Comparison of ENCODE assay signal across 13 mouse cellular contexts in the genomic region with DNA sequence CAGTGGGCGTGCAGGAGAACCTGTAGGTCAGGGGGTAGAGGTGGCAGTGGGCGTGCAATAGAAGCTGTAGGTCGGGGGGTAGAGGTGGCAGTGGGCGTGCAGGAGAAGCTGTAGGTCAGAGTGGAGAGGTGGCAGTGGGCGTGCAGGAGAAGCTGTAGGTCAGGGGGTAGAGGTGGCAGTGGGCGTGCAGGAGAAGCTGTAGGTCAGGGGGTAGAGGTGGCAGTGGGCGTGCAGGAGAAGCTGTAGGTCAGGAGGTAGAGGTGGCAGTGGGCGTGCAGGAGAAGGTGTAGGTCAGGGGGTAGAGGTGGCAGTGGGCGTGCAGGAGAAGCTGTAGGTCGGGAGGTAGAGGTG. TPM values are rescaled to one million over a fixed set of nuclear protein-coding genes. Genes with fewer than 3 reads are reported as not detected.
DNase-seq lines count a peak whose midpoint lies in the region; ATAC-seq and TF ChIP-seq lines count a peak whose summit lies in the region.
"Not testable (repeated sequence)": the region's sequence is repeated elsewhere in the genome, so short reads cannot be mapped to it uniquely, and the experiment has no call there.
"Had no signal": no experiment of that assay in that cellular context is flagged by ENCODE, and none has a peak within 500 bp of the region (broad histone marks: within the 10 kb centered on the region; RNA-seq: fewer than 3 reads in every experiment).

No protein-coding gene starts in this region.

- WGBS in kidney, postnatal 0 days: 86% methylated on average over 10 of the region's 10 CpGs
- WGBS in lung, postnatal 0 days: 86% methylated on average over 10 of the region's 10 CpGs

- peak; percentile 72 for DNase-seq in CD4-positive, CD25-positive, alpha-beta regulatory T cell, adult 2 months (ENCODE audit: low read depth, low spot score)
- DNase-seq in brain, embryonic 14.5 days (ENCODE audit: low read depth): peak; percentile 70
- peak; percentile 62 for DNase-seq in embryo, embryonic 9.5 days (ENCODE audit: extremely low spot score)
- DNase-seq in gastrocnemius, postnatal 4 days (ENCODE audit: low spot score in 2 of 2): peak; percentile 76 to 77
- peak; percentile 88 for DNase-seq in kidney, postnatal 0 days (ENCODE audit: low spot score)
- DNase-seq in lung, postnatal 0 days (ENCODE audit: low spot score): peak; percentile 92
- peak; percentile 62 for DNase-seq in retina, embryonic 14.5 days (ENCODE audit: low spot score)
- DNase-seq in thymus, postnatal 10 days (ENCODE audit: low spot score in 2 of 2): peak; percentile 38 to 45

- H3K4me3 ChIP-seq in kidney, postnatal 0 days (replicated peaks; ENCODE audit: low read depth, low read length); lung, postnatal 0 days (ENCODE audit: low read depth, low read length): not testable (repeated sequence)

- not testable (repeated sequence) for TF ChIP-seq EP300 in lung, postnatal 0 days (IDR thresholded peaks at IDR 0.05)

- H3K9me3 ChIP-seq in kidney, postnatal 0 days (replicated peaks; ENCODE audit: low read length); lung, postnatal 0 days (ENCODE audit: low read length): not testable (repeated sequence)

- not testable (repeated sequence) for TF ChIP-seq CTCF in brain, embryonic 14.5 days (IDR thresholded peaks at IDR 0.05; ENCODE audit: borderline replicate concordance, extremely low read depth, insufficient read depth, insufficient read length); kidney, postnatal 0 days (IDR thresholded peaks at IDR 0.05; ENCODE audit: low read depth); lung, postnatal 0 days (IDR thresholded peaks at IDR 0.05)

- H3K4me2 ChIP-seq in kidney, postnatal 0 days (ENCODE audit: low read length); lung, postnatal 0 days (replicated peaks; ENCODE audit: low read depth, low read length): not testable (repeated sequence)

- H3K4me1 ChIP-seq in kidney, postnatal 0 days (replicated peaks; ENCODE audit: insufficient read depth, low read length); lung, postnatal 0 days (ENCODE audit: insufficient read depth, low read depth, low read length): not testable (repeated sequence)

- ATAC-seq in kidney, postnatal 0 days (replicated peaks; ENCODE audit: low FRiP score, low read depth); lung, postnatal 0 days: not testable (repeated sequence)

- not testable (repeated sequence) for H3K9ac ChIP-seq in kidney, postnatal 0 days (ENCODE audit: low read depth, low read length); lung, postnatal 0 days (replicated peaks; ENCODE audit: low read depth)

- not testable (repeated sequence) for H3K36me3 ChIP-seq in kidney, postnatal 0 days (ENCODE audit: insufficient read depth, low read length); lung, postnatal 0 days (ENCODE audit: insufficient read depth, low read length)

- not testable (repeated sequence) for H3K27ac ChIP-seq in kidney, postnatal 0 days; lung, postnatal 0 days (ENCODE audit: low read length)

- H3K27me3 ChIP-seq in kidney, postnatal 0 days (ENCODE audit: insufficient read depth, low read length); lung, postnatal 0 days (replicated peaks; ENCODE audit: insufficient read depth, low read length): not testable (repeated sequence)

- TF ChIP-seq POLR2A in brain, embryonic 14.5 days (IDR thresholded peaks at IDR 0.05; ENCODE audit: borderline replicate concordance, extremely low read depth, insufficient read depth, insufficient read length, poor library complexity, severe bottlenecking): not testable (repeated sequence)

RNA-seq across cellular contexts. Expression of gene Tmem125, which starts 4.3 kb away (rescaled TPM):
- polyA plus RNA-seq in brain, embryonic 14.5 days (2012; rRNA removed): 0.49 and 0.82 TPM in 2 replicates
- total RNA-seq in gastrocnemius, postnatal 4 days (2021): under 1 TPM in 1 of 2 experiments, not detected in 1; 0.67 TPM
- 11.3 and 12.3 TPM in 2 replicates for polyA plus RNA-seq in kidney, postnatal 0 days (2015; fragmentation: Nextera tagmentation; extraction: Ambion mirVana)
- polyA plus RNA-seq in lung, postnatal 0 days (2015; fragmentation: Nextera tagmentation; extraction: Ambion mirVana): 16.7 and 17.4 TPM in 2 replicates
- polyA plus RNA-seq: neural tube, embryonic 13.5 days had no signal

RNA-seq across cellular contexts. Expression of gene 2610528J11Rik, which starts 21.3 kb away (rescaled TPM):
- 0.27 and 0.29 TPM in 2 replicates for polyA plus RNA-seq in brain, embryonic 14.5 days (2012; rRNA removed)
- total RNA-seq in gastrocnemius, postnatal 4 days (2021): not detected
- 63.3 and 66.5 TPM in 2 replicates for polyA plus RNA-seq in kidney, postnatal 0 days (2015; fragmentation: Nextera tagmentation; extraction: Ambion mirVana)
- polyA plus RNA-seq in lung, postnatal 0 days (2015; fragmentation: Nextera tagmentation; extraction: Ambion mirVana): 23.1 and 23.2 TPM in 2 replicates
- total RNA-seq: left cerebral cortex, adult 8-10 months had no signal
- polyA plus RNA-seq: cerebellum, adult 2 months; forebrain, embryonic 15.5 days; heart, embryonic 14.5 days; neural tube, embryonic 13.5 days had no signal

RNA-seq across cellular contexts. Expression of gene Tie1, which starts 58.2 kb away (rescaled TPM):
- polyA plus RNA-seq in brain, embryonic 14.5 days (2012; rRNA removed): 18.8 and 23.1 TPM in 2 replicates
- 10 to 100 TPM; 41.5 to 44.1 TPM for total RNA-seq in gastrocnemius, postnatal 4 days (2021)
- 45.6 and 49.4 TPM in 2 replicates for polyA plus RNA-seq in kidney, postnatal 0 days (2015; fragmentation: Nextera tagmentation; extraction: Ambion mirVana)
- 108 and 119 TPM in 2 replicates for polyA plus RNA-seq in lung, postnatal 0 days (2015; fragmentation: Nextera tagmentation; extraction: Ambion mirVana)

Comparison
In these comparisons a context has a peak if more than half of its experiments do, and no peak if none do; other contexts are left out.
1. DNase-seq: peak in every context shown above with its lines; median percentile 92 in lung, postnatal 0 days; 88 in kidney, postnatal 0 days; 76 in gastrocnemius, postnatal 4 days; 72 in CD4-positive, CD25-positive, alpha-beta regulatory T cell, adult 2 months; 70 in brain, embryonic 14.5 days; 62 in embryo, embryonic 9.5 days; 62 in retina, embryonic 14.5 days; 42 in thymus, postnatal 10 days.
2. RNA of gene 2610528J11Rik, which starts 21.3 kb away (polyA plus RNA-seq): 63.3 to 66.5 TPM in kidney, postnatal 0 days and 23.1 to 23.2 TPM in lung, postnatal 0 days; 0.27 to 0.29 TPM in brain, embryonic 14.5 days; every median in the first group is over 10 times any median in the second.